Mouse (Mus musculus) thymus, postnatal 36 days (tissue): Measurements from ENCODE around the gene Asic1.

Source experiments
- DNase-seq, 2 experiments: peaks; one replicate each; pipeline ENCODE4 v3.0.0; 2022; ENCODE audit warnings: mixed read lengths in 2 of 2

The Asic1 gene

GRCm38 (mm10) chr15:99703104-99703503 lies 32.9 kb downstream of the Asic1 start:
- peak in 1 of 2 experiments; percentile 16 for DNase-seq

- DNase-seq, result no peak
Observed at GRCm38 (mm10) chr15:99703676-99704040, 33.5 kb downstream of the Asic1 start.

- no peak for DNase-seq
Observed at GRCm38 (mm10) chr15:99704041-99704681, 34.0 kb downstream of the Asic1 start.

- DNase-seq, result no peak
Observed at GRCm38 (mm10) chr15:99704881-99705280, 34.7 kb downstream of the Asic1 start.

- DNase-seq, result peak; percentile 33 to 38
Observed at GRCm38 (mm10) chr15:99705440-99706048, 35.4 kb downstream of the Asic1 start, which contains the start of gene Gm17349. Gm17349 (minus strand) TSS chr15:99705490.

- DNase-seq, result no peak
Observed at GRCm38 (mm10) chr15:99708176-99708575, 38.0 kb downstream of the Asic1 start.

GRCm38 (mm10) chr15:99710221-99711190 lies 40.3 kb downstream of the Asic1 start:
- DNase-seq, result no peak

GRCm38 (mm10) chr15:99711491-99711890 lies 41.3 kb downstream of the Asic1 start:
- no peak for DNase-seq

GRCm38 (mm10) chr15:99712666-99713559 lies 42.7 kb downstream of the Asic1 start:
- DNase-seq, result no peak

GRCm38 (mm10) chr15:99713569-99713968 lies 43.4 kb downstream of the Asic1 start:
- DNase-seq, result no peak

- no peak for DNase-seq
Observed at GRCm38 (mm10) chr15:99714206-99714605, 44.0 kb downstream of the Asic1 start.

- DNase-seq, result peak; percentile 62 to 69
Observed at GRCm38 (mm10) chr15:99714858-99715257, 44.7 kb downstream of the Asic1 start.

- no peak for DNase-seq
Observed at GRCm38 (mm10) chr15:99715361-99715865, 45.2 kb downstream of the Asic1 start.

GRCm38 (mm10) chr15:99715982-99716746 lies 46.0 kb downstream of the Asic1 start:
- DNase-seq, result no peak

- no peak for DNase-seq
Observed at GRCm38 (mm10) chr15:99716814-99717213, 46.6 kb downstream of the Asic1 start.

- DNase-seq, result peak in 1 of 2 experiments; percentile 24
Observed at GRCm38 (mm10) chr15:99717386-99718334, 47.5 kb downstream of the Asic1 start, which contains the start of gene Gpd1. Gpd1 (plus strand) TSS chr15:99717515.

GRCm38 (mm10) chr15:99718461-99719021 lies 48.4 kb downstream of the Asic1 start:
- no peak for DNase-seq

GRCm38 (mm10) chr15:99719865-99720264 lies 49.7 kb downstream of the Asic1 start:
- DNase-seq, result no peak

- no peak for DNase-seq
Observed at GRCm38 (mm10) chr15:99721921-99722743, 52.0 kb downstream of the Asic1 start.
